Mouse (Mus musculus): ENCODE measurements at regions not wholly inside any gene's neighbourhood (a gene's known extent, or its start where the extent isn't known, plus 50 kb on each side); places are given as distances from the start of the nearest gene placed in this dataset.

- TF ChIP-seq ZC3H11A (IDR thresholded peaks at IDR 0.05; ENCODE audit: borderline replicate concordance, low read depth, low read length): no peak
- TF ChIP-seq ZNF384 (IDR thresholded peaks at IDR 0.05; ENCODE audit: low read depth, low read length): no peak
- TF ChIP-seq HCFC1 (IDR thresholded peaks at IDR 0.05; ENCODE audit: borderline replicate concordance, insufficient read depth, low read length): no peak
- TF ChIP-seq CHD2 (IDR thresholded peaks at IDR 0.05; ENCODE audit: low read depth, low read length): no peak
- no peak for TF ChIP-seq MAFK (IDR thresholded peaks at IDR 0.05; ENCODE audit: insufficient read depth, low read depth, low read length)
- H3K27ac ChIP-seq (ENCODE audit: insufficient read depth, low read depth, low read length, poor library complexity, severe bottlenecking): no peak overlapping the region
- no peaks in the 10 kb centered on the region for H3K9me3 ChIP-seq (ENCODE audit: control insufficient read depth, insufficient read depth, low read depth, low read length)
- no peaks in the 10 kb centered on the region for H3K36me3 ChIP-seq (ENCODE audit: control insufficient read depth, insufficient read depth, low read length, poor library complexity, severe bottlenecking)
- H3K9ac ChIP-seq (ENCODE audit: insufficient read depth, low read depth, low read length, poor library complexity, severe bottlenecking): no peak overlapping the region
- H3K4me1 ChIP-seq (ENCODE audit: control insufficient read depth in 2 of 2, insufficient read depth in 2 of 2, low read length in 2 of 2, poor library complexity in 1 of 2): no peaks in the 10 kb centered on the region
- DNase-seq (ENCODE audit: low read depth, low spot score): no peak
- H3K4me3 ChIP-seq (ENCODE audit: insufficient read depth in 1 of 2, low read depth in 1 of 2, low read length in 2 of 2, poor library complexity in 1 of 2, severe bottlenecking in 1 of 2): no peak overlapping the region
- in situ Hi-C loops (cut with MboI; ENCODE audit: low sequenced_read_pairs in 2 of 2, unreplicated experiment in 2 of 2): no loop called here
These were observed 449.2 kb upstream of the Ube2e3 start for GRCm38 (mm10) chr2:78418561-78419338.

GRCm38 (mm10) chr2:78416574-78417109 is 451.3 kb upstream of the Ube2e3 start:
- H3K4me1 ChIP-seq (ENCODE audit: control insufficient read depth in 2 of 2, insufficient read depth in 2 of 2, low read length in 2 of 2, poor library complexity in 1 of 2): no peaks in the 10 kb centered on the region
- H3K4me3 ChIP-seq (ENCODE audit: insufficient read depth in 1 of 2, low read depth in 1 of 2, low read length in 2 of 2, poor library complexity in 1 of 2, severe bottlenecking in 1 of 2): no peak overlapping the region
- H3K9ac ChIP-seq (ENCODE audit: insufficient read depth, low read depth, low read length, poor library complexity, severe bottlenecking): no peak overlapping the region
- DNase-seq (ENCODE audit: low read depth, low spot score): no peak
- no peaks in the 10 kb centered on the region for H3K36me3 ChIP-seq (ENCODE audit: control insufficient read depth, insufficient read depth, low read length, poor library complexity, severe bottlenecking)
- TF ChIP-seq HCFC1 (IDR thresholded peaks at IDR 0.05; ENCODE audit: borderline replicate concordance, insufficient read depth, low read length) (no peak), CHD2 (IDR thresholded peaks at IDR 0.05; ENCODE audit: low read depth, low read length) (no peak), MAFK (IDR thresholded peaks at IDR 0.05; ENCODE audit: insufficient read depth, low read depth, low read length) (no peak), ZC3H11A (IDR thresholded peaks at IDR 0.05; ENCODE audit: borderline replicate concordance, low read depth, low read length) (no peak)
- in situ Hi-C loops (cut with MboI; ENCODE audit: low sequenced_read_pairs in 2 of 2, unreplicated experiment in 2 of 2): no loop called here
- H3K9me3 ChIP-seq (ENCODE audit: control insufficient read depth, insufficient read depth, low read depth, low read length): no peaks in the 10 kb centered on the region
- no peak overlapping the region for H3K27ac ChIP-seq (ENCODE audit: insufficient read depth, low read depth, low read length, poor library complexity, severe bottlenecking)

- TF ChIP-seq ZC3H11A (IDR thresholded peaks at IDR 0.05; ENCODE audit: borderline replicate concordance, low read depth, low read length) (no peak), ZNF384 (IDR thresholded peaks at IDR 0.05; ENCODE audit: low read depth, low read length) (no peak)
- Histone ChIP-seq H3K4me1 (ENCODE audit: control insufficient read depth in 2 of 2, insufficient read depth in 2 of 2, low read length in 2 of 2, poor library complexity in 1 of 2) (no peaks in the 10 kb centered on the region), H3K9me3 (ENCODE audit: control insufficient read depth, insufficient read depth, low read depth, low read length) (no peaks in the 10 kb centered on the region), H3K4me3 (ENCODE audit: insufficient read depth in 1 of 2, low read depth in 1 of 2, low read length in 2 of 2, poor library complexity in 1 of 2, severe bottlenecking in 1 of 2) (no peak overlapping the region), H3K27ac (ENCODE audit: insufficient read depth, low read depth, low read length, poor library complexity, severe bottlenecking) (no peak overlapping the region), H3K36me3 (ENCODE audit: control insufficient read depth, insufficient read depth, low read length, poor library complexity, severe bottlenecking) (no peaks in the 10 kb centered on the region), H3K9ac (ENCODE audit: insufficient read depth, low read depth, low read length, poor library complexity, severe bottlenecking) (no peak overlapping the region)
- in situ Hi-C loops (cut with MboI; ENCODE audit: low sequenced_read_pairs in 2 of 2, unreplicated experiment in 2 of 2): no loop called here
- DNase-seq (ENCODE audit: low read depth, low spot score): no peak
These were observed 454.9 kb upstream of the Ube2e3 start for GRCm38 (mm10) chr2:78412985-78413384.

GRCm38 (mm10) chr2:78403890-78404289 is 457.7 kb upstream of the Cwc22 start:
- in situ Hi-C loops (cut with MboI; ENCODE audit: low sequenced_read_pairs in 2 of 2, unreplicated experiment in 2 of 2): no loop called here

More at GRCm38 (mm10) chr2:78403890-78404289, 457.7 kb upstream of the Cwc22 start:
- Histone ChIP-seq H3K9ac (ENCODE audit: insufficient read depth, low read depth, low read length, poor library complexity, severe bottlenecking) (no peak overlapping the region), H3K4me3 (ENCODE audit: insufficient read depth in 1 of 2, low read depth in 1 of 2, low read length in 2 of 2, poor library complexity in 1 of 2, severe bottlenecking in 1 of 2) (no peak overlapping the region), H3K9me3 (ENCODE audit: control insufficient read depth, insufficient read depth, low read depth, low read length) (no peaks in the 10 kb centered on the region), H3K27ac (ENCODE audit: insufficient read depth, low read depth, low read length, poor library complexity, severe bottlenecking) (no peak overlapping the region), H3K36me3 (ENCODE audit: control insufficient read depth, insufficient read depth, low read length, poor library complexity, severe bottlenecking) (no peaks in the 10 kb centered on the region), H3K4me1 (ENCODE audit: control insufficient read depth in 2 of 2, insufficient read depth in 2 of 2, low read length in 2 of 2, poor library complexity in 1 of 2) (no peaks in the 10 kb centered on the region)
- no peak for DNase-seq (ENCODE audit: low read depth, low spot score)
- no peak for TF ChIP-seq CHD2 (IDR thresholded peaks at IDR 0.05; ENCODE audit: low read depth, low read length)
- TF ChIP-seq MAFK (IDR thresholded peaks at IDR 0.05; ENCODE audit: insufficient read depth, low read depth, low read length): no peak
- no peak for TF ChIP-seq ZC3H11A (IDR thresholded peaks at IDR 0.05; ENCODE audit: borderline replicate concordance, low read depth, low read length)
- no peak for TF ChIP-seq HCFC1 (IDR thresholded peaks at IDR 0.05; ENCODE audit: borderline replicate concordance, insufficient read depth, low read length)
- TF ChIP-seq ZNF384 (IDR thresholded peaks at IDR 0.05; ENCODE audit: low read depth, low read length): no peak
